Mouse (Mus musculus) thymus, adult 2 months (tissue): ENCODE measurements around the gene A4galt.

Source experiments
- CTCF ChIP-seq: fragments of 200-500 bp; IDR thresholded peaks from 2 replicates; pipeline ENCODE4 v1.5.1; 2012; ENCODE audit warnings: mild to moderate bottlenecking, control low read depth, low read length, moderate library complexity, borderline replicate concordance; ENCODE audit not compliant: control insufficient read depth, poor library complexity, insufficient read depth; ENCODE audit errors: extremely low read depth
- POLR2A ChIP-seq: fragments of 200-500 bp; IDR thresholded peaks from 2 replicates; pipeline ENCODE4 v1.6.1; 2012; ENCODE audit warnings: mild to moderate bottlenecking, low read length, control low read depth, moderate library complexity; ENCODE audit not compliant: control insufficient read depth, poor library complexity, insufficient read depth; ENCODE audit errors: extremely low read depth

GRCm38 (mm10) chr15:83250651-83251175 lies 861 bp downstream of the A4galt start:
- TF ChIP-seq CTCF (no peak), POLR2A (no peak)
